Mouse (Mus musculus) stomach, embryonic 16.5 days (tissue): ENCODE measurements around the gene Sparcl1. TPM values are rescaled to one million over a fixed set of nuclear protein-coding genes. Genes with fewer than 3 reads are reported as not detected.

Source experiments
- ATAC-seq: fragments of 200-750 bp; cut with Nextera tagmentation; 2 replicates; pipeline ENCODE4 v1.8.0; 2017; ENCODE audit warnings: moderate number of reproducible peaks, moderate TSS enrichment; ENCODE audit not compliant: insufficient read depth, low FRiP score
- H3K27ac ChIP-seq: fragments of 300-500 bp; sonication (generic); 2 replicates; pipeline ENCODE4 v1.5.1; 2014; ENCODE audit warnings: low read length
- H3K27me3 ChIP-seq: fragments of 300-500 bp; sonication (generic); 2 replicates; pipeline ENCODE4 v1.6.1; 2014; ENCODE audit warnings: low read length, control low read depth, mixed read lengths; ENCODE audit not compliant: control insufficient read depth, insufficient read depth
- H3K36me3 ChIP-seq: fragments of 300-500 bp; sonication (generic); 2 replicates; pipeline ENCODE4 v1.6.1; 2014; ENCODE audit warnings: low read length; ENCODE audit not compliant: control insufficient read depth, insufficient read depth
- H3K4me1 ChIP-seq: fragments of 300-500 bp; sonication (generic); 2 replicates; pipeline ENCODE4 v1.6.1; 2014; ENCODE audit warnings: low read length, control low read depth, mixed read lengths; ENCODE audit not compliant: control insufficient read depth, insufficient read depth
- H3K4me2 ChIP-seq: fragments of 300-500 bp; sonication (generic); 2 replicates; pipeline ENCODE4 v1.6.1; 2014; ENCODE audit warnings: low read depth, low read length, mixed read lengths
- H3K4me3 ChIP-seq: fragments of 300-500 bp; sonication (generic); replicated peaks from 2 replicates; pipeline ENCODE4 v1.5.1; 2014; ENCODE audit warnings: mild to moderate bottlenecking, low read length
- H3K9ac ChIP-seq: fragments of 300-500 bp; sonication (generic); 2 replicates; pipeline ENCODE4 v1.6.1; 2014; ENCODE audit warnings: low read length
- H3K9me3 ChIP-seq: fragments of 300-500 bp; sonication (generic); replicated peaks from 2 replicates; pipeline ENCODE4 v1.6.1; 2016; ENCODE audit warnings: low read length, control low read depth; ENCODE audit not compliant: control insufficient read depth
- WGBS: fragments of 180-500 bp; shearing (Covaris S2); extraction: QIAGEN DNeasy Blood & Tissue Kit; methylation state at CpG from one replicate; pipeline ENCODE4 v1.1.7; 2014; 5-methylcytosine and 5-hydroxymethylcytosine counted together
- polyA plus RNA-seq: library from polyadenylated mRNA; unstranded; fragments of >200 nt; fragmentation: Nextera tagmentation; extraction: Ambion mirVana; gene quantifications from 2 replicates; pipeline ENCODE4 v1.2.1, GENCODE M21; 2015

Sparcl1 gene
- polyA plus RNA-seq, 1 experiment from 2014 or later: 380 TPM

DNA sequence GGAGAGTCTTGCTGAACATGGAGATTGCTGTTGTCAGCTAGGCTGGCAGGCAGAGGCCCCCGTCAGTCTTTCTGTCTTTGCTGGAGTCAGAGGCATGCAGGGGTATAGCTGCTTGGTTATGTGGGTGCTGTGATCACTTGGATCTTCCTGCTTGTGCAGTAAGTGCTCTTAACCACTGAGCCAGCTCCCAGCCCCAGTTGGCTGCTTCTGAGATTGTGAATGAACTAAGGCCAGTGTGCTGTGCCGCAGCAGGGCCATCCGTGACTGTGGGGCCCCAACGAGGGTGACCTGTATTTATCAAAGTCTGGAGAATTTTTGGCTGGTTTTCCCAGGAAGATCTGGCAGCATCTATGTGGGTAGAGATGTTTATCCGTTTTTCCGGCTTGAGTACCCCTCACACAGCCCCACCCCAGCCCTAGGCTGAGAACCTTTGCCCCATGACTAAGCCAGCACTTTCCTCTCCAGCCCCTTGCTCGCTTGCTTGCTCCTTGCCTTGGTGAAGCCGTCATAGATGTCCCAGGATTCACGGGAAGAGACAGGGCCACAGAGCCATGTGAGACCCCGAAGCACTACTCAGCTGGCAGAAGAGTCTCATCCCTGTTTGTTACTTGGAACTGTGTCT, 24.5 kb upstream of the Sparcl1 start:
- no peak overlapping the region for H3K4me2 ChIP-seq
- ATAC-seq: peak; percentile 40; the same call in 1 of the 2 replicates
- WGBS: 53% methylated on average over 10 of the region's 10 CpGs

DNA sequence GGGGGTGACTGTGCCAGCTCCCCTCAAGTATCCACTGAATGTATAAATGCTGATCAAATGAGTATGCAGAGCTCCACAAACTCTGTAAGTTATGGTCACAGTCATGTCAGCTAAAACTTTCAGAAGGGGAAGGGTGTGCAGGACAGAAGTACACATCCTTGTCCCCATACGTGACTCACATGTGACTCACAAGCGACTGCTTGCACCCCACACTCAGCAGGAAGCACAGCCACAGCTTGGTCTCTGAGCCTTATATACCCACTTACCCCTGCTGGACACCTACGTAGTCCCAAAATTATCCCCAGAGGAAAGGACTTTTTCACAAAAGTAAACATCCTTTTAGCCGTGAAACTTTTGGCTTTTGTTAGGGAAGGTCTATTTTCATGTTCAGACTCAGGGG, 20.2 kb upstream of the Sparcl1 start:
- Histone ChIP-seq H3K9ac (no peak overlapping the region), H3K4me3 (no peak overlapping the region), H3K27ac (no peak overlapping the region), H3K4me2 (no peak overlapping the region), H3K9me3 (no peaks in the 10 kb centered on the region), H3K27me3 (no peaks in the 10 kb centered on the region), H3K4me1 (0 out of 2 replicates have a peak, but pooled peaks cover 4% of the 10 kb centered on the region), H3K36me3 (no peaks in the 10 kb centered on the region)
- ATAC-seq: no peak
- 52% methylated on average over 4 of the region's 4 CpGs for WGBS

More for the DNA sequence above, 24.5 kb upstream of the Sparcl1 start:
- H3K9me3 ChIP-seq: no peaks in the 10 kb centered on the region
- 0 out of 2 replicates have a peak, but pooled peaks cover 4% of the 10 kb centered on the region for H3K4me1 ChIP-seq
- H3K27me3 ChIP-seq: no peaks in the 10 kb centered on the region
- H3K36me3 ChIP-seq: no peaks in the 10 kb centered on the region
- H3K27ac ChIP-seq: no peak overlapping the region
- H3K4me3 ChIP-seq: no peak overlapping the region
- H3K9ac ChIP-seq: no peak overlapping the region

DNA sequence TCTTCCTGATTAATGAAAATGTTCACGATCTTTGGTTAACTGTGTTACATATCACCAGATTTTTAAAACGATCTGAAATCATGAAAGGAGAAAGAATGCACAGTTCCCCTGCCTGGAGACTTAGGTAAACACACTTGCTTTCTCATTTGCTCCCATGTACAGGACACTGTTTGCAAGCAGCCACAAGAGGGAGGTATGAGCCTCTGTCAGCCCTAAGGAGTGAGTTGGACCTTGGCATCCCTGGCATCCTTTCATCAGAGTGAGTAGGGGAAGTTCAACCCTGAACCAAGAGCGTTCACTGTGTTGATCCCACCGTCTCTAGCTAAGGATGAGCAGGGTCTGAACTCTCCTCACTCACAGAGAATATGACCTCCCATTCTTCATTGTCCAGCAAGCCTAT, 18.0 kb upstream of the Sparcl1 start:
- no peaks in the 10 kb centered on the region for H3K36me3 ChIP-seq
- no peaks in the 10 kb centered on the region for H3K9me3 ChIP-seq
- no peak overlapping the region for H3K9ac ChIP-seq
- H3K27me3 ChIP-seq: no peaks in the 10 kb centered on the region
- H3K4me3 ChIP-seq: no peak overlapping the region
- H3K27ac ChIP-seq: no peak overlapping the region
- whole genome bisulfite sequencing: 45% methylated on average over 4 of the region's 4 CpGs
- H3K4me2 ChIP-seq: no peak overlapping the region
- H3K4me1 ChIP-seq: peaks cover 8% of the 10 kb centered on the region
- ATAC-seq: no peak

DNA sequence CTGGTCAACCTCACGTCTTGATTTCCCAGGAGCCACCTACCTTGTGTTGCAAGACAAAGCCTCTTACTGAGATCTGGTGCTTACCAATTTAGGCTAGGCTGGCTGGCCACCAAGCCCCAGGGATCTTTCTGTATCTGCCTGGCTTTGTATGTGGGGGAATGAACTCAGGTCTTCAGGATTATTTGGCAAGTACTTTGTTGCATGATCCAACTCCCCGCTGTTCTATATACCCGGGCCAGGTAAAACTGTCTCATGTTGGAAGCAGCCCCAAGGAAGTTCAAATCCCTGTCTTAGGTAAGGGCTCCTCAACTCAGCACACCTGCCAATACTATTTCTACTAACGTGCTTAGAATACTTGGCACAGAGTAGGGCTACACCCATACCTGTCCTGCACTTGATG, 17.4 kb upstream of the Sparcl1 start:
- no peaks in the 10 kb centered on the region for H3K27me3 ChIP-seq
- WGBS: 89% methylated on average over 4 of the region's 4 CpGs
- no peaks in the 10 kb centered on the region for H3K9me3 ChIP-seq
- H3K36me3 ChIP-seq: no peaks in the 10 kb centered on the region
- H3K4me1 ChIP-seq: peaks cover 8% of the 10 kb centered on the region
- no peak overlapping the region for H3K4me3 ChIP-seq
- ATAC-seq: no peak
- H3K27ac ChIP-seq: no peak overlapping the region
- no peak overlapping the region for H3K4me2 ChIP-seq
- no peak overlapping the region for H3K9ac ChIP-seq

DNA sequence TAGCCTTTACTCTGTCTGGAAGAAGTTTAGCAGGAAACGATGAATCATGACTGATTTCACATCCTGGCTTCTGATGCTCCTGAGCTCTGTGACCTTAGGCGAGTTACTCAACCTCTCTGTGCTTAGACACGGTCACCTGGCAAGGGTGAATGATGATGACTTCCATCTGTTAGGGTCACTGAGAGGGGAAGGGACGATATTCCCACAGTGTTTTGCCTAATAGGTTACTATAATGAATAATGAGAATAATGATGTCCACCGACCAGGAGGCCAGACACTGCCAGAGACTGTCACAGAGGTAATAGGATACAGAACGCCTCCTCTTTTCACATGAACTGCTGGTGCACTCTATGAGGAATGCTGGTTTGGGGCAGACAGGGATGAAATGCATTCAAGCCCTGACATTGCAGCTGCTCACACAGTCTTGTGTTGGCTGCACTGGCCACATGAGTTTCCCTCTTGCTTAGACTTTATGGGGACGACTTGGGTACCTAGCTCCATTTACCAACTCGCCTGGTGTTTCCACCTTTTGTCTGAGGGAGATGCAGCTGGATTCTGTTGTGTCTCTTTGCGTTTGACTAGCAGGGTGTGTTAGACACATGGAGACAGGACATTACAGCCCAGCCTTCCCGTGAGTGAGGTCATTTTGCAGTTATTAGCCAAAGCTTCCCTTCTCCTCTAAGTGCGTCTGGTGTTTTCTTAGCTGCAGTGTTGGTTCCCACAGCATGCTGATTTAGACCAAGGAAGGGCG, 14.9 kb upstream of the Sparcl1 start:
- Histone ChIP-seq H3K9ac (no peak overlapping the region), H3K4me2 (no peak overlapping the region), H3K27ac (peak overlapping the region; percentile 42), H3K4me1 (peaks cover 8% of the 10 kb centered on the region), H3K4me3 (no peak overlapping the region), H3K27me3 (no peaks in the 10 kb centered on the region), H3K36me3 (no peaks in the 10 kb centered on the region), H3K9me3 (no peaks in the 10 kb centered on the region)
- 42% methylated on average over 12 of the region's 12 CpGs for WGBS
- ATAC-seq: no peak

DNA sequence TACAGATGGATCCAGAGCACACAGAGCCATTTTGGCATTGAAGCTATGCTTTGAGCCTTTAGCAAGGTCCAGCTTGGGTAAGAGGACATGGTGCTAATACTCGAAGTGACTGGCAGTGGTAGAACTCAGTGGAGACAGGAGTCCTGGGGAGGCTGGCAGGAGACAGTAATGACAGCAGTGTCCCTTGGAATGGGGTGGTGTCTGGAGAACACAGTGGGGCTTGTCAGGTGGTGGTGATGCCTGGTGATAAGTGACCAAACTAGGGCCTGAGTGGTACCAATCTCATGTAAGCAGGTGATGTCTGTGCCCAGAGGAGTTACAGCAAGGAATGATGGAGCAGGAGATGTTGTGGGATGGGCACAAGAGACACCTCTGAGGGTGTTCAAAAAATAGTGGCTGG, 13.8 kb upstream of the Sparcl1 start:
- WGBS: 84% methylated on average over 1 of the region's 1 CpGs
- no peak overlapping the region for H3K9ac ChIP-seq
- ATAC-seq: no peak
- H3K27ac ChIP-seq: no peak overlapping the region
- no peak overlapping the region for H3K4me3 ChIP-seq
- no peaks in the 10 kb centered on the region for H3K27me3 ChIP-seq
- no peak overlapping the region for H3K4me2 ChIP-seq
- H3K9me3 ChIP-seq: no peaks in the 10 kb centered on the region
- H3K4me1 ChIP-seq: peaks cover 8% of the 10 kb centered on the region
- no peaks in the 10 kb centered on the region for H3K36me3 ChIP-seq

DNA sequence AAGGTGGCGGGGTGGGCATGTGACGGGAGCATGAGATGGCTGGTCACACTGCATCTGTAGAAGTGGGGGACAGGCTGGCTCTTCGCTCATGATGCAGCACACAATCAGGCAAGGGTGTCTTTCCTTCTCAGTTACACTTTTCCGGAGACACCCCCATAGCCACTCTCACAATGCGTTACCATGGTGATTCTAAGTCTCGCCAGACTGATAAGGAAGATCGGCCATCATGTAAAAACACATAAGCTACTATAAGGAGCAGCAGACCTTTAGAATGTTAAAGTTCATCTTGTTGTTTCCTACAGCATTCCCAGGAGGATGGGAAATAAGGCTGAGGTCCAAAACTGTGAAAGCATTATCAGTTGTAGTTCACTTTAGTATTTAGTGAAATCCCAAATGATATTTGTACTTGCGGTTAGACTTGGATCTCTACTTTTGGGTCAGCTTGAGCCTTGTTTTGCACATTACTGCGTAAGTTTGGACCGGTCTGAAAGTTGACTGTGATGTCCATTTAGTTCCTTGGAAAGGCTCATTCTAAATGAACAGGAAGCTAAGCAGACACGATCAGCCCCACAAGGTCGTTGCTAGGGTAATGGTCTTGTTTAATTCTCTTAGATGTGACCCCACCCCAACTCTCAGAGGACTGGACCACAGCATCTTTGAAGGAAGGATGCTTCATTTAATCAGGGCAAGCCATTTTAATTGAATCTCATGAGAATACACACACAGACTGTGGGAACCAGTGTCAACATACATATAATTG, 13.2 kb upstream of the Sparcl1 start:
- WGBS: 77% methylated on average over 12 of the region's 12 CpGs
- peaks cover 8% of the 10 kb centered on the region for H3K4me1 ChIP-seq
- no peak for ATAC-seq
- no peaks in the 10 kb centered on the region for H3K27me3 ChIP-seq
- H3K9ac ChIP-seq: no peak overlapping the region
- no peak overlapping the region for H3K4me3 ChIP-seq
- no peak overlapping the region for H3K4me2 ChIP-seq
- H3K27ac ChIP-seq: no peak overlapping the region
- H3K9me3 ChIP-seq: no peaks in the 10 kb centered on the region
- no peaks in the 10 kb centered on the region for H3K36me3 ChIP-seq

DNA sequence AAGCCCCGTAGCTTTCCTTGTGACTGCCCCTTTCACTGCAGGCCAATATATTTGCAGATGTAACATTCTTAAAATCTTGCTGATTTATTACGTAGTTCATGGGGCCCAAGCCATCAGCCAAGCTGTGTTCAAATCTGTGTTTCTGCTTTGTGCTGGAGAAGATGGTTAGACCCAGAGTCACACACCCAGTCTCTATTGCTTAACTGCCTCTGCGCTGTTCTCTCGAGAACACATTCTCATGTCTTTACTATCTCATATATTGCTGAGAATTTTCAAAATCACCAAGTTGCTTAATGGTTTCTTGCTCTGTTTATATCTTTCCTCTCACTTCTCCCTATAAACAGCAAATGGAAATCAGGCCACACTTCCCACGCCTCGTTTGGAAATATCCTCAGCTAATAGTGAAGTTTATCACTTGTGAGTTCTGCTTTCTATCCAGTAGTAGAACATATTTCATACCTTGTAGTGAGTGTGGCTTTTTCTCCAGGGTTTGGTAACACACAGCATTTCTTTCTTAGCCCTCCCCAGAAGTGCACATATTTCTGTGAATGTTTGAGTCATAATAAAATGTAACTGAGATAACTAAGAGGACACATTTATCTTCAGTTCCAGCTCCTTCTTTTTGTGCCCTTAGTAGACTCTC, 10.6 kb upstream of the Sparcl1 start:
- Histone ChIP-seq H3K4me2 (no peak overlapping the region), H3K4me3 (no peak overlapping the region), H3K27ac (no peak overlapping the region), H3K9me3 (no peaks in the 10 kb centered on the region), H3K4me1 (peaks cover 8% of the 10 kb centered on the region), H3K27me3 (no peaks in the 10 kb centered on the region), H3K36me3 (no peaks in the 10 kb centered on the region), H3K9ac (no peak overlapping the region)
- 48% methylated on average over 6 of the region's 6 CpGs for WGBS
- no peak for ATAC-seq
